Mouse (Mus musculus): ENCODE measurements around the gene Tctn1. TPM values are rescaled to one million over a fixed set of nuclear protein-coding genes. Genes with fewer than 3 reads are reported as not detected.

Gene Tctn1
- polyA plus RNA-seq, 1 experiment from 2014 or later: 3.9 TPM

GRCm38 (mm10) chr5:122210890-122211289 lies 53.4 kb downstream of the Tctn1 start:
- Histone ChIP-seq H3K36me3 (ENCODE audit: inconsistent target) (peaks cover 5% of the 10 kb centered on the region), H3K79me2 (ENCODE audit: inconsistent target) (peaks cover 55% of the 10 kb centered on the region; the same call in 1 of the 2 replicates), H3K4me3 (ENCODE audit: inconsistent target) (peak overlapping the region; percentile 54), H3K27ac (peak overlapping the region; percentile 64)
- WGBS (ENCODE audit: missing documents): 27% methylated on average over 8 of the region's 8 CpGs

- Histone ChIP-seq H3K79me2 (ENCODE audit: inconsistent target) (peaks cover 49% of the 10 kb centered on the region; the same call in 1 of the 2 replicates), H3K36me3 (ENCODE audit: inconsistent target) (no peaks in the 10 kb centered on the region), H3K27ac (peak overlapping the region; percentile 64), H3K4me3 (ENCODE audit: inconsistent target) (peak overlapping the region; percentile 54)
- whole genome bisulfite sequencing (ENCODE audit: missing documents): 14% methylated on average over 18 of the region's 21 CpGs
Measured at GRCm38 (mm10) chr5:122209591-122210368, 54.5 kb downstream of the Tctn1 start.

GRCm38 (mm10) chr5:122208909-122209308 lies 55.4 kb downstream of the Tctn1 start:
- WGBS (ENCODE audit: missing documents): 74% methylated on average over 6 of the region's 6 CpGs
- no peaks in the 10 kb centered on the region for H3K36me3 ChIP-seq (ENCODE audit: inconsistent target)
- H3K79me2 ChIP-seq (ENCODE audit: inconsistent target): peaks cover 42% of the 10 kb centered on the region; the same call in 1 of the 2 replicates
- H3K4me3 ChIP-seq (ENCODE audit: inconsistent target): no peak overlapping the region
- H3K27ac ChIP-seq: no peak overlapping the region

- WGBS (ENCODE audit: missing documents): 73% methylated on average over 3 of the region's 4 CpGs
- no peak within 1 kb of the TSS for H3K4me3 ChIP-seq (ENCODE audit: inconsistent target)
- H3K27ac ChIP-seq: no peak within 1 kb of the TSS
- H3K79me2 ChIP-seq (ENCODE audit: inconsistent target): peaks cover 18% of the 10 kb centered on the region; the same call in 1 of the 2 replicates
- H3K36me3 ChIP-seq (ENCODE audit: inconsistent target): no peaks in the 10 kb centered on the region
Measured at GRCm38 (mm10) chr5:122206475-122206874, 57.8 kb downstream of the Tctn1 start, which contains the start of gene Hvcn1. Gene Hvcn1, plus strand, starts transcription at chr5:122206804.

GRCm38 (mm10) chr5:122204180-122204579 lies 60.1 kb downstream of the Tctn1 start:
- 53% methylated on average over 2 of the region's 2 CpGs for whole genome bisulfite sequencing (ENCODE audit: missing documents)
- Histone ChIP-seq H3K4me3 (ENCODE audit: inconsistent target) (no peak overlapping the region), H3K79me2 (ENCODE audit: inconsistent target) (no peaks in the 10 kb centered on the region), H3K36me3 (ENCODE audit: inconsistent target) (no peaks in the 10 kb centered on the region), H3K27ac (no peak overlapping the region)

GRCm38 (mm10) chr5:122201904-122202303 lies 62.4 kb downstream of the Tctn1 start:
- WGBS (ENCODE audit: missing documents): 83% methylated on average over 6 of the region's 6 CpGs
- Histone ChIP-seq H3K4me3 (ENCODE audit: inconsistent target) (no peak overlapping the region), H3K79me2 (ENCODE audit: inconsistent target) (no peaks in the 10 kb centered on the region), H3K36me3 (ENCODE audit: inconsistent target) (no peaks in the 10 kb centered on the region), H3K27ac (no peak overlapping the region)

GRCm38 (mm10) chr5:122200872-122201271 lies 63.4 kb downstream of the Tctn1 start:
- Histone ChIP-seq H3K4me3 (ENCODE audit: inconsistent target) (no peak overlapping the region), H3K79me2 (ENCODE audit: inconsistent target) (no peaks in the 10 kb centered on the region), H3K27ac (no peak overlapping the region), H3K36me3 (ENCODE audit: inconsistent target) (no peaks in the 10 kb centered on the region)
- WGBS (ENCODE audit: missing documents): 100% methylated on average over 4 of the region's 4 CpGs

GRCm38 (mm10) chr5:122192347-122192746 lies 71.9 kb downstream of the Tctn1 start:
- Histone ChIP-seq H3K36me3 (ENCODE audit: inconsistent target) (no peaks in the 10 kb centered on the region), H3K79me2 (ENCODE audit: inconsistent target) (no peaks in the 10 kb centered on the region), H3K4me3 (ENCODE audit: inconsistent target) (no peak overlapping the region), H3K27ac (no peak overlapping the region)
- 58% methylated on average over 2 of the region's 4 CpGs for WGBS (ENCODE audit: missing documents)

- 86% methylated on average over 12 of the region's 12 CpGs for WGBS (ENCODE audit: missing documents)
- Histone ChIP-seq H3K79me2 (ENCODE audit: inconsistent target) (no peaks in the 10 kb centered on the region), H3K27ac (no peak overlapping the region), H3K36me3 (ENCODE audit: inconsistent target) (no peaks in the 10 kb centered on the region), H3K4me3 (ENCODE audit: inconsistent target) (no peak overlapping the region)
Measured at GRCm38 (mm10) chr5:122191269-122192063, 72.8 kb downstream of the Tctn1 start.

- WGBS (ENCODE audit: missing documents): 89% methylated on average over 6 of the region's 7 CpGs
- H3K4me3 ChIP-seq (ENCODE audit: inconsistent target): no peak overlapping the region
- no peak overlapping the region for H3K27ac ChIP-seq
- H3K36me3 ChIP-seq (ENCODE audit: inconsistent target): no peaks in the 10 kb centered on the region
- H3K79me2 ChIP-seq (ENCODE audit: inconsistent target): no peaks in the 10 kb centered on the region
Measured at GRCm38 (mm10) chr5:122190465-122190864, 73.8 kb downstream of the Tctn1 start.

- 17% methylated on average over 3 of the region's 3 CpGs for WGBS (ENCODE audit: missing documents)
- Histone ChIP-seq H3K79me2 (ENCODE audit: inconsistent target) (no peaks in the 10 kb centered on the region), H3K36me3 (ENCODE audit: inconsistent target) (no peaks in the 10 kb centered on the region), H3K27ac (no peak overlapping the region), H3K4me3 (ENCODE audit: inconsistent target) (no peak overlapping the region)
Measured at GRCm38 (mm10) chr5:122189115-122189514, 75.1 kb downstream of the Tctn1 start.

Other genes with a start within 250 kb of the Tctn1 start
- not detected in 3 replicates for gene Cux2, start 214.4 kb downstream of the Tctn1 start, polyA plus RNA-seq (2018)
- gene Myl2, start 163.5 kb downstream of the Tctn1 start, polyA plus RNA-seq (2018): 1.5 TPM in 1 of 3 replicates, not detected in the others
- 0.25 to 1.1 TPM (median 0.70 TPM) in 3 replicates for gene Ccdc63, start 123.6 kb downstream of the Tctn1 start, polyA plus RNA-seq (2018)
- 236 to 261 TPM (median 239 TPM) in 3 replicates for gene Ppp1cc, start 106.2 kb downstream of the Tctn1 start, polyA plus RNA-seq (2018)
- 89.5 to 146 TPM (median 116 TPM) in 3 replicates for gene Hvcn1, start 57.7 kb downstream of the Tctn1 start, polyA plus RNA-seq (2018)
- gene Pptc7, start 19.9 kb upstream of the Tctn1 start, polyA plus RNA-seq (2018): 12.5 to 16.0 TPM (median 14.1 TPM) in 3 replicates
- 0.75 to 0.90 TPM (median 0.77 TPM) in 3 replicates for gene Rad9b, start 89.8 kb upstream of the Tctn1 start, polyA plus RNA-seq (2018)
- gene Vps29, start 89.9 kb upstream of the Tctn1 start, polyA plus RNA-seq (2018): 234 to 353 TPM (median 252 TPM) in 3 replicates
- gene Gpn3, start 107.4 kb upstream of the Tctn1 start, polyA plus RNA-seq (2018): 16.3 to 20.4 TPM (median 16.8 TPM) in 3 replicates
- gene Fam216a, start 107.9 kb upstream of the Tctn1 start, polyA plus RNA-seq (2018): 3.7 to 8.8 TPM (median 5.3 TPM) in 3 replicates
- gene Arpc3, start 127.4 kb upstream of the Tctn1 start, polyA plus RNA-seq (2018): 1,088 to 1,432 TPM (median 1,117 TPM) in 3 replicates
- gene Anapc7, start 157.2 kb upstream of the Tctn1 start, polyA plus RNA-seq (2018): 25.3 to 29.1 TPM (median 26.9 TPM) in 3 replicates
- gene Atp2a2, start 237.8 kb upstream of the Tctn1 start, polyA plus RNA-seq (2018): 72.1 to 135 TPM (median 74.7 TPM) in 3 replicates

Measured in macrophage (primary cell).